Mouse (Mus musculus): ENCODE results near the gene Patz1.

- peak; percentile 28; the same call in 1 of the 2 replicates for TF ChIP-seq CTCF (IDR thresholded peaks at IDR 0.05; ENCODE audit: extremely low read depth, insufficient read depth, low read length)
- peak; percentile 77 for TF ChIP-seq POLR2A (IDR thresholded peaks at IDR 0.05; ENCODE audit: extremely low read depth, insufficient read depth, low read length)
Measured at GRCm38 (mm10) chr11:3330566-3330965, 41.9 kb downstream of the Patz1 start.
